Comparison of ENCODE assay signal across 27 mouse cellular contexts in genomic region chr13:60665402-60665801, GRCm38 (mm10).
A peak's percentile ranks its signal among the peaks of the same experiment; 100 is the strongest.
DNase-seq lines count a peak whose midpoint lies in the region; ATAC-seq and TF ChIP-seq lines count a peak whose summit lies in the region.
"Had no signal": no experiment of that assay in that cellular context is flagged by ENCODE, and none has a peak within 500 bp of the region (broad histone marks: within the 10 kb centered on the region; RNA-seq: fewer than 3 reads in every experiment).

No protein-coding gene starts in this region.

- peaks cover 65% of the 10 kb centered on the region for H3K79me2 ChIP-seq in liver, adult 2 months (ENCODE audit: control insufficient read depth, insufficient read depth, low read length)

- H3K27ac ChIP-seq in kidney, adult 2 months (ENCODE audit: insufficient read depth, low read depth, low read length): no peak overlapping the region
- H3K27ac ChIP-seq in liver, adult 2 months (replicated peaks; ENCODE audit: insufficient read depth, low read depth, low read length): peak overlapping the region; percentile 31
- H3K27ac ChIP-seq in liver, embryonic 12.5 days: no peak overlapping the region
- peak overlapping the region; percentile 82 for H3K27ac ChIP-seq in lung, postnatal 0 days (ENCODE audit: low read length)
- H3K27ac ChIP-seq: embryonic facial prominence, embryonic 10.5 days; embryonic facial prominence, embryonic 13.5 days; forebrain, embryonic 12.5 days; forebrain, embryonic 15.5 days; heart, embryonic 15.5 days; hindbrain, embryonic 10.5 days; hindbrain, embryonic 13.5 days had no signal

- H3K27me3 ChIP-seq in kidney, adult 2 months (replicated peaks; ENCODE audit: control insufficient read depth, insufficient read depth, low read length): no peaks in the 10 kb centered on the region
- H3K27me3 ChIP-seq in liver, adult 2 months (ENCODE audit: control insufficient read depth, insufficient read depth, low read length): no peaks in the 10 kb centered on the region
- H3K27me3 ChIP-seq in liver, embryonic 12.5 days (replicated peaks): no peaks in the 10 kb centered on the region
- no peaks in the 10 kb centered on the region for H3K27me3 ChIP-seq in lung, postnatal 0 days (replicated peaks; ENCODE audit: insufficient read depth, low read length)
- H3K27me3 ChIP-seq: embryonic facial prominence, embryonic 13.5 days; forebrain, embryonic 12.5 days; forebrain, embryonic 15.5 days; heart, embryonic 12.5 days; heart, embryonic 15.5 days; hindbrain, embryonic 13.5 days had no signal

- H3K9me3 ChIP-seq in liver, embryonic 12.5 days (replicated peaks): no peaks in the 10 kb centered on the region
- H3K9me3 ChIP-seq in lung, postnatal 0 days (ENCODE audit: low read length): no peaks in the 10 kb centered on the region
- H3K9me3 ChIP-seq: embryonic facial prominence, embryonic 10.5 days; embryonic facial prominence, embryonic 13.5 days; forebrain, embryonic 12.5 days; forebrain, embryonic 15.5 days; heart, embryonic 12.5 days; heart, embryonic 15.5 days; hindbrain, embryonic 10.5 days; hindbrain, embryonic 13.5 days had no signal

- DNase-seq in kidney, adult 2 months: peak; percentile 60
- no peak for DNase-seq in kidney, postnatal 10 days
- peak; percentile 51 for DNase-seq in liver, adult 2 months (ENCODE audit: extremely low read depth, low read depth, low spot score)
- peak; percentile 3 for DNase-seq in lung, postnatal 0 days (ENCODE audit: low spot score)
- DNase-seq in lung, postnatal 14 days: no peak
- DNase-seq: adrenal gland, adult 8-10 months; adrenal gland, postnatal 25 days; cerebellum, adult 11-12 months; cerebellum, adult 8-10 months; cerebellum, postnatal 10 days; cerebellum, postnatal 36 days; embryo, embryonic 11 days; gastrocnemius, postnatal 25 days; heart, adult 18-20 months; heart, postnatal 10 days; heart, postnatal 36 days had no signal

- H3K36me3 ChIP-seq in kidney, adult 2 months (ENCODE audit: control insufficient read depth, insufficient read depth, low read length): no peaks in the 10 kb centered on the region
- H3K36me3 ChIP-seq in liver, adult 2 months (ENCODE audit: control insufficient read depth, insufficient read depth, low read length): no peaks in the 10 kb centered on the region
- H3K36me3 ChIP-seq in liver, embryonic 12.5 days: no peaks in the 10 kb centered on the region
- H3K36me3 ChIP-seq in lung, postnatal 0 days (ENCODE audit: insufficient read depth, low read length): no peaks in the 10 kb centered on the region
- H3K36me3 ChIP-seq: embryonic facial prominence, embryonic 10.5 days; embryonic facial prominence, embryonic 13.5 days; forebrain, embryonic 12.5 days; forebrain, embryonic 15.5 days; heart, embryonic 12.5 days; heart, embryonic 15.5 days; hindbrain, embryonic 10.5 days; hindbrain, embryonic 13.5 days had no signal

- TF ChIP-seq CTCF in kidney, adult 2 months (conservative IDR thresholded peaks at IDR 0.05; ENCODE audit: insufficient read depth, insufficient read length, low read depth, low read length): no peak
- TF ChIP-seq CTCF in liver, adult 2 months (IDR thresholded peaks at IDR 0.05; ENCODE audit: low read depth, low read length): no peak
- TF ChIP-seq CTCF in lung, postnatal 0 days (IDR thresholded peaks at IDR 0.05): no peak

- no peak overlapping the region for H3K9ac ChIP-seq in liver, adult 2 months (ENCODE audit: low read depth, low read length)
- no peak overlapping the region for H3K9ac ChIP-seq in liver, embryonic 12.5 days
- no peak overlapping the region for H3K9ac ChIP-seq in lung, postnatal 0 days (replicated peaks; ENCODE audit: low read depth)
- H3K9ac ChIP-seq: embryonic facial prominence, embryonic 13.5 days; forebrain, embryonic 12.5 days; forebrain, embryonic 15.5 days; heart, embryonic 12.5 days; heart, embryonic 15.5 days; hindbrain, embryonic 13.5 days had no signal

- no peak overlapping the region for H3K4me3 ChIP-seq in kidney, adult 2 months (ENCODE audit: insufficient read depth, low read depth, low read length)
- no peak overlapping the region for H3K4me3 ChIP-seq in liver, adult 2 months (ENCODE audit: insufficient read depth, low read depth, low read length)
- H3K4me3 ChIP-seq in liver, embryonic 12.5 days: no peak overlapping the region
- no peak overlapping the region for H3K4me3 ChIP-seq in lung, postnatal 0 days (ENCODE audit: low read depth, low read length)
- H3K4me3 ChIP-seq: embryonic facial prominence, embryonic 10.5 days; embryonic facial prominence, embryonic 13.5 days; erythroblast, embryonic 14.5 days; forebrain, embryonic 12.5 days; forebrain, embryonic 15.5 days; heart, embryonic 12.5 days; heart, embryonic 15.5 days; hindbrain, embryonic 10.5 days; hindbrain, embryonic 13.5 days had no signal

- TF ChIP-seq POLR2A in kidney, adult 2 months (IDR thresholded peaks at IDR 0.05; ENCODE audit: low read depth, low read length): no peak
- TF ChIP-seq POLR2A in liver, adult 2 months (IDR thresholded peaks at IDR 0.05; ENCODE audit: extremely low read depth, insufficient read depth, low read length): no peak

- WGBS in kidney, adult 2 months: 58% methylated on average over 4 of the region's 4 CpGs
- 72% methylated on average over 4 of the region's 4 CpGs for WGBS in liver, adult 2 months
- 86% methylated on average over 4 of the region's 4 CpGs for WGBS in liver, embryonic 12.5 days (ENCODE audit: insufficient replicate concordance)
- WGBS in lung, postnatal 0 days: 93% methylated on average over 4 of the region's 4 CpGs

- no peak for TF ChIP-seq EP300 in lung, postnatal 0 days (IDR thresholded peaks at IDR 0.05)

- H3K4me1 ChIP-seq in kidney, adult 2 months (ENCODE audit: control insufficient read depth, insufficient read depth, low read length): peaks cover 51% of the 10 kb centered on the region
- peaks cover 73% of the 10 kb centered on the region for H3K4me1 ChIP-seq in liver, adult 2 months (ENCODE audit: control insufficient read depth, insufficient read depth, low read length)
- H3K4me1 ChIP-seq in liver, embryonic 12.5 days: peaks cover 35% of the 10 kb centered on the region
- H3K4me1 ChIP-seq in lung, postnatal 0 days (ENCODE audit: insufficient read depth, low read depth, low read length): peaks cover 16% of the 10 kb centered on the region; the same call in 1 of the 2 replicates

- no peak for ATAC-seq in liver, embryonic 12.5 days
- ATAC-seq in lung, postnatal 0 days: no peak
- ATAC-seq: activated CD4-positive, CD25-positive, alpha-beta regulatory T cell, adult 4 months; forebrain, embryonic 15.5 days had no signal

- H3K4me2 ChIP-seq in liver, embryonic 12.5 days: no peak overlapping the region
- H3K4me2 ChIP-seq in lung, postnatal 0 days (replicated peaks; ENCODE audit: low read depth, low read length): no peak overlapping the region
- H3K4me2 ChIP-seq: embryonic facial prominence, embryonic 13.5 days; forebrain, embryonic 12.5 days; forebrain, embryonic 15.5 days; heart, embryonic 12.5 days; heart, embryonic 15.5 days; hindbrain, embryonic 13.5 days had no signal

Comparison
In these comparisons a context has a peak if more than half of its experiments do, and no peak if none do; other contexts are left out.
1. DNase-seq: peak in kidney, adult 2 months (single experiment), liver, adult 2 months (single experiment) and lung, postnatal 0 days (single experiment); none in kidney, postnatal 10 days (single experiment) and lung, postnatal 14 days (single experiment).
2. H3K27ac ChIP-seq: peak in liver, adult 2 months (single experiment) and lung, postnatal 0 days (single experiment); none in kidney, adult 2 months (single experiment) and liver, embryonic 12.5 days (single experiment).